Mouse (Mus musculus) lung, adult 2 months (tissue): ENCODE results near the gene Mmp10.

Experiments
- CTCF ChIP-seq: fragments of 200-500 bp; IDR thresholded peaks from 2 replicates; pipeline ENCODE4 v1.5.1; 2011; ENCODE audit warnings: mild to moderate bottlenecking, low read length, control low read depth; ENCODE audit not compliant: insufficient read depth
- POLR2A ChIP-seq: fragments of 200-500 bp; IDR thresholded peaks from 2 replicates; pipeline ENCODE4 v1.6.1; 2011; ENCODE audit warnings: low read depth, mild to moderate bottlenecking, control low read depth, low read length, borderline replicate concordance; ENCODE audit errors: extremely low read depth

DNA sequence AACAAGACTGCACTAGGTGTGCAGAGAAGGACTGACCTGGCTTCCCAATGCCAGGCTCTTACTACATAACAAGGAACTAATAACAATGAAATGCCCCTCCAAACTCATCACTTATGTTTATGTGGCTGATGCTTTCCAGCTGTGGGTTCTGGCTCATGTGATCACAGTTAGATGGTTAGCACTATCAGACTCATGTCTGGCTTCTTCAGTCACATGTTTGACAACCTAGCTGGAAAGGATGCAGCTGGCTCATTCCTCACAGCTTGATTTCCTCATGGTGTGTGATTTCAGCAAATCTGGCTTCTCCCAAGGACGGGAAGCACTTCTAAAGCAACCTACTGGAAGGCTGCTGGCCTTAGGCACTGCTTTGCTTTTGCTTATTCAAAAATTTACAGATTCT is 43.3 kb downstream of the Mmp10 start:
- TF ChIP-seq CTCF = no peak
- no peak for TF ChIP-seq POLR2A
